ENCODE assay signal across 10 mouse cellular contexts in the genomic region with DNA sequence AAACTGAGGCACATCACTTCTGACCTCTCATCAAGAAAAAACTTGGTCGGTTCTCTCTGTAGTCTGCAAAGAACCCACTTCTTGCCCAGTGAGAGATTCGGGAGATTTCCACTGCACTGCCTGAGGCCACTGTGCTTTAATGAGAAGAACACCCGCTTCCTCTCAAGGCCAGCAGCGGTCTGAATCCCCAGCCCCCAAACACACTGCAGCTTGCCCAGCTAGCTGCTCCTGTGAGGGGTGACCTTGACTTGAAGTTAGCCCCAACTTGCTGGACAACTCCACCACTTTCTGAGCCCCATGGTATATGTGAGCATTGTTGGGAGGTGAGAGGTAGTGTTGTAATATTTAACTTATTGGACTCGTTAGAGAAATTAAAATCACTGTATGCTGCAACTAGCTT. TPM values are rescaled to one million over a fixed set of nuclear protein-coding genes. Genes with fewer than 3 reads are reported as not detected.
DNase-seq lines count a peak whose midpoint lies in the region; ATAC-seq and TF ChIP-seq lines count a peak whose summit lies in the region.
"Had no signal": no experiment of that assay in that cellular context is flagged by ENCODE, and none has a peak within 500 bp of the region (broad histone marks: within the 10 kb centered on the region; RNA-seq: fewer than 3 reads in every experiment).

No protein-coding gene starts in this region.

- no peak for TF ChIP-seq EP300 in stomach, postnatal 0 days (optimal IDR thresholded peaks at IDR 0.05)

- H3K27ac ChIP-seq in stomach, embryonic 14.5 days (ENCODE audit: low read length): no peak overlapping the region
- no peak overlapping the region for H3K27ac ChIP-seq in stomach, postnatal 0 days (replicated peaks)
- H3K27ac ChIP-seq in forebrain, embryonic 10.5 days: no peak overlapping the region
- H3K27ac ChIP-seq in limb, embryonic 12.5 days: no peak overlapping the region

- H3K9me3 ChIP-seq in stomach, embryonic 14.5 days (ENCODE audit: control insufficient read depth, low read depth, low read length): no peaks in the 10 kb centered on the region
- H3K9me3 ChIP-seq in stomach, postnatal 0 days (ENCODE audit: control insufficient read depth, low read length): no peaks in the 10 kb centered on the region
- no peaks in the 10 kb centered on the region for H3K9me3 ChIP-seq in forebrain, embryonic 10.5 days
- H3K9me3 ChIP-seq in limb, embryonic 12.5 days: no peaks in the 10 kb centered on the region

- H3K4me1 ChIP-seq in stomach, embryonic 14.5 days (ENCODE audit: control insufficient read depth, insufficient read depth, low read length): peaks cover 4% of the 10 kb centered on the region; the same call in 1 of the 2 replicates
- H3K4me1 ChIP-seq in stomach, postnatal 0 days (replicated peaks; ENCODE audit: control insufficient read depth, insufficient read depth): no peaks in the 10 kb centered on the region
- peaks cover 26% of the 10 kb centered on the region for H3K4me1 ChIP-seq in forebrain, embryonic 10.5 days
- peaks cover 24% of the 10 kb centered on the region for H3K4me1 ChIP-seq in limb, embryonic 12.5 days (replicated peaks)

- no peak for TF ChIP-seq CTCF in stomach, postnatal 0 days (IDR thresholded peaks at IDR 0.05; ENCODE audit: low read depth)

- WGBS in stomach, embryonic 14.5 days: 20% methylated on average over 5 of the region's 5 CpGs
- WGBS in stomach, postnatal 0 days: 28% methylated on average over 5 of the region's 5 CpGs
- 20% methylated on average over 5 of the region's 5 CpGs for WGBS in forebrain, embryonic 10.5 days
- WGBS in limb, embryonic 12.5 days: 19% methylated on average over 5 of the region's 5 CpGs

- H3K4me3 ChIP-seq in stomach, embryonic 14.5 days (ENCODE audit: low read depth, low read length): no peak overlapping the region
- H3K4me3 ChIP-seq in stomach, postnatal 0 days (ENCODE audit: low read depth, low read length): no peak overlapping the region
- peak overlapping the region; percentile 68; the same call in 1 of the 2 replicates for H3K4me3 ChIP-seq in forebrain, embryonic 10.5 days
- H3K4me3 ChIP-seq in limb, embryonic 12.5 days (replicated peaks): peak overlapping the region; percentile 54

- intact Hi-C loops in left cerebral cortex, postnatal 25 days (cut with DNase I): no loop called here

- no peak for ATAC-seq in stomach, embryonic 14.5 days (ENCODE audit: insufficient number of reproducible peaks, insufficient read depth, low FRiP score, low read depth)
- ATAC-seq in stomach, postnatal 0 days (ENCODE audit: low FRiP score, low TSS enrichment): no peak
- no peak for ATAC-seq in limb, embryonic 12.5 days (ENCODE audit: insufficient number of reproducible peaks, insufficient read depth, low FRiP score, low TSS enrichment, low read depth)

- H3K36me3 ChIP-seq in stomach, embryonic 14.5 days (ENCODE audit: control insufficient read depth, insufficient read depth, low read length): no peaks in the 10 kb centered on the region
- H3K36me3 ChIP-seq in stomach, postnatal 0 days (ENCODE audit: control insufficient read depth, insufficient read depth, low read length): no peaks in the 10 kb centered on the region
- no peaks in the 10 kb centered on the region for H3K36me3 ChIP-seq in forebrain, embryonic 10.5 days (replicated peaks)
- H3K36me3 ChIP-seq in limb, embryonic 12.5 days: no peaks in the 10 kb centered on the region

- DNase-seq in stomach, postnatal 0 days (ENCODE audit: low spot score): no peak
- DNase-seq in forebrain, embryonic 10.5 days (ENCODE audit: extremely low spot score, low spot score): peak; percentile 15
- DNase-seq in left cerebral cortex, postnatal 25 days (ENCODE audit: low spot score in 2 of 2): no peak
- no peak for DNase-seq in urinary bladder, postnatal 10 days (ENCODE audit: low spot score)
- DNase-seq in right cerebral cortex, postnatal 25 days: no peak
- DNase-seq: liver; lung, postnatal 4 days; thymus, postnatal 36 days had no signal

- H3K27me3 ChIP-seq in stomach, embryonic 14.5 days (ENCODE audit: control insufficient read depth, insufficient read depth, low read length): peaks cover 48% of the 10 kb centered on the region
- peaks cover 9% of the 10 kb centered on the region for H3K27me3 ChIP-seq in stomach, postnatal 0 days (ENCODE audit: control insufficient read depth, insufficient read depth, low read length)
- peaks cover 85% of the 10 kb centered on the region for H3K27me3 ChIP-seq in forebrain, embryonic 10.5 days (ENCODE audit: poor library complexity, severe bottlenecking)
- H3K27me3 ChIP-seq in limb, embryonic 12.5 days: peaks cover 80% of the 10 kb centered on the region

- peak overlapping the region; percentile 89; the same call in 1 of the 2 replicates for H3K4me2 ChIP-seq in stomach, embryonic 14.5 days (replicated peaks; ENCODE audit: low read depth, low read length)
- no peak overlapping the region for H3K4me2 ChIP-seq in stomach, postnatal 0 days (replicated peaks; ENCODE audit: low read depth)
- H3K4me2 ChIP-seq in limb, embryonic 12.5 days: peak overlapping the region; percentile 89

- H3K9ac ChIP-seq in stomach, embryonic 14.5 days (replicated peaks; ENCODE audit: low read depth, low read length): no peak overlapping the region
- no peak overlapping the region for H3K9ac ChIP-seq in stomach, postnatal 0 days (ENCODE audit: low read length)
- no peak overlapping the region for H3K9ac ChIP-seq in limb, embryonic 12.5 days (replicated peaks)

RNA-seq across cellular contexts. Expression of a gene that starts 1.2 kb away (rescaled TPM):
- 0.36 and 1.1 TPM in 2 replicates for polyA plus RNA-seq in stomach, embryonic 14.5 days (2014; fragmentation: Nextera tagmentation; extraction: Ambion mirVana)
- polyA plus RNA-seq in stomach, postnatal 0 days (2015; fragmentation: Nextera tagmentation; extraction: Ambion mirVana): 0.02 TPM in 1 of 2 replicates, not detected in the other
- polyA plus RNA-seq in forebrain, embryonic 10.5 days (2016; fragmentation: Nextera tagmentation; extraction: Ambion mirVana): 0.04 and 0.26 TPM in 2 replicates
- polyA plus RNA-seq in limb, embryonic 12.5 days (2016; fragmentation: Nextera tagmentation; extraction: Ambion mirVana): 4.9 and 10.3 TPM in 2 replicates
- 1 to 10 TPM; 3.1 to 3.5 TPM for total RNA-seq in left cerebral cortex, postnatal 25 days (2021)

Comparison
In these comparisons a context has a peak if more than half of its experiments do, and no peak if none do; other contexts are left out.
1. H3K4me3 ChIP-seq: peak in forebrain, embryonic 10.5 days (single experiment) and limb, embryonic 12.5 days (single experiment); none in stomach, embryonic 14.5 days (single experiment) and stomach, postnatal 0 days (single experiment).